Mouse (Mus musculus) kidney, postnatal 0 days (tissue): Measurements from ENCODE around the gene Ccdc162. TPM values are rescaled to one million over a fixed set of nuclear protein-coding genes. Genes with fewer than 3 reads are reported as not detected.

ENCODE experiments used
- ATAC-seq: fragments of 200-750 bp; cut with Nextera tagmentation; replicated peaks from 2 replicates; pipeline ENCODE4 v1.8.0; 2017; ENCODE audit warnings: low read depth, moderate number of reproducible peaks, moderate TSS enrichment, moderate library complexity; ENCODE audit not compliant: low FRiP score
- DNase-seq: peaks from one replicate; pipeline ENCODE4 v3.0.0-alpha.2; 2016; ENCODE audit warnings: low spot score
- H3K27ac ChIP-seq: fragments of 300-500 bp; sonication (generic); 2 replicates; pipeline ENCODE4 v1.5.1; 2014; ENCODE audit warnings: mild to moderate bottlenecking
- H3K27me3 ChIP-seq: fragments of 300-500 bp; sonication (generic); 2 replicates; pipeline ENCODE4 v1.6.1; 2014; ENCODE audit warnings: low read length, mixed read lengths; ENCODE audit not compliant: insufficient read depth
- H3K36me3 ChIP-seq: fragments of 300-500 bp; sonication (generic); 2 replicates; pipeline ENCODE4 v1.6.1; 2014; ENCODE audit warnings: low read length, mixed read lengths; ENCODE audit not compliant: insufficient read depth
- H3K4me1 ChIP-seq: fragments of 300-500 bp; sonication (generic); replicated peaks from 2 replicates; pipeline ENCODE4 v1.6.1; 2014; ENCODE audit warnings: antibody characterized with exemption, low read length, mixed read lengths; ENCODE audit not compliant: insufficient read depth
- H3K4me2 ChIP-seq: fragments of 300-500 bp; sonication (generic); 2 replicates; pipeline ENCODE4 v1.6.1; 2014; ENCODE audit warnings: mild to moderate bottlenecking, low read length, moderate library complexity, mixed read lengths
- H3K4me3 ChIP-seq: fragments of 300-500 bp; sonication (generic); replicated peaks from 2 replicates; pipeline ENCODE4 v1.5.1; 2014; ENCODE audit warnings: low read depth, low read length
- H3K9ac ChIP-seq: fragments of 300-500 bp; sonication (generic); 2 replicates; pipeline ENCODE4 v1.6.1; 2014; ENCODE audit warnings: low read depth, low read length
- H3K9me3 ChIP-seq: fragments of 300-500 bp; sonication (generic); replicated peaks from 2 replicates; pipeline ENCODE4 v1.6.1; 2016; ENCODE audit warnings: low read length, inconsistent platforms, mixed read lengths
- CTCF ChIP-seq: IDR thresholded peaks from 2 replicates; pipeline ENCODE4 v1.5.1; 2016; ENCODE audit warnings: antibody characterized with exemption, low read depth, mild to moderate bottlenecking, moderate library complexity
- WGBS: fragments of 180-500 bp; shearing (Covaris S2); extraction: QIAGEN DNeasy Blood & Tissue Kit; methylation state at CpG from one replicate; pipeline ENCODE4 v1.1.7; 2014; 5-methylcytosine and 5-hydroxymethylcytosine counted together
- polyA plus RNA-seq: library from polyadenylated mRNA; unstranded; fragments of >200 nt; fragmentation: Nextera tagmentation; extraction: Ambion mirVana; gene quantifications from 2 replicates; pipeline ENCODE4 v1.2.1, GENCODE M21; 2015

Ccdc162 gene
- polyA plus RNA-seq, 1 experiment from 2014 or later: 1.0 TPM

GRCm38 (mm10) chr10:41751867-41752480 lies 35.5 kb upstream of the Ccdc162 start:
- no peak for TF ChIP-seq CTCF
- Histone ChIP-seq H3K9ac (no peak overlapping the region), H3K27me3 (no peaks in the 10 kb centered on the region), H3K27ac (no peak overlapping the region), H3K4me1 (no peaks in the 10 kb centered on the region), H3K36me3 (no peaks in the 10 kb centered on the region), H3K9me3 (no peaks in the 10 kb centered on the region), H3K4me3 (no peak overlapping the region), H3K4me2 (no peak overlapping the region)
- no peak for ATAC-seq
- WGBS: 77% methylated on average over 14 of the region's 14 CpGs
- no peak for DNase-seq

DNA sequence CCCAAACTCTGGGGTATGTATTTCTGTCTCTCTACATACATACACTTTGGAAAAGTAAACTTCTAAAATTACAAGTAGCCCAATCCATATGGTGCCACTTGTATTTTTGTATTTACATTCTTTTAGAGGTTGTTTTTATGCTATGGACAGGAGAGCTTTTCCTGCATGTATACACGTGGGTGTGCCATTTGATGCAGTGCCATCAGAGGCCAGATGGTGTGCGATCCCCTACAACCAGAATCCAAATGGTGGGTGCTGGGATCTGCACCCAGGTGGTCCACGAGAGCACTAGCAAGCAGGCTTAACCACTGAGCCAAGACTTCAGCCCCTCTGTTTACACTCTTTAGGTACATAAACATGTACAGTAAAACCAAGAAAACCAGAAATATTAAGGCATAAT lies 32.9 kb upstream of the Ccdc162 start:
- H3K4me3 ChIP-seq: no peak overlapping the region
- no peak overlapping the region for H3K4me2 ChIP-seq
- ATAC-seq: no peak
- H3K36me3 ChIP-seq: no peaks in the 10 kb centered on the region
- no peaks in the 10 kb centered on the region for H3K27me3 ChIP-seq
- H3K9me3 ChIP-seq: no peaks in the 10 kb centered on the region
- H3K27ac ChIP-seq: no peak overlapping the region
- no peak for TF ChIP-seq CTCF
- no peak overlapping the region for H3K9ac ChIP-seq
- DNase-seq: no peak
- H3K4me1 ChIP-seq: no peaks in the 10 kb centered on the region
- 80% methylated on average over 3 of the region's 3 CpGs for WGBS

GRCm38 (mm10) chr10:41746554-41746953 lies 30.1 kb upstream of the Ccdc162 start:
- WGBS: 94% methylated on average over 5 of the region's 5 CpGs
- DNase-seq: no peak

DNA sequence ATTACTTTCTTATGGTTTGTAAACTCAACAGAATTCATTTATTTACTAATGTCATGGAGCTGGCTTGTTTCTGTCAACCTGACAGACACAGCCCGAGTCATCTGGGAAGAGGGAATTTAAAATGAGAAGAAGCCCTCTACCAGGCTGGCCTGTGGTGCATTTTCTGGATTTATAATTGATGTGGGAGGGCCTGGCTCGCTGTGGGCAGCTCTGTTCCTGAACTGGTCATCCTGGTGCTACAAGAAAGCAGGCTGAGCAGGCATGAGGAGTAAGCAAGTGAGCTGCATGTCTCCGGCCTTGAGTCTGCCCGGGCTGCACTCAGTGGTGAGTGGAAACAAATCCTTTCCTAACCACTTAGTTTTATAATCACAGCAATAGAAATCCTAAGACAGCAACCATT lies 27.6 kb upstream of the Ccdc162 start:
- Histone ChIP-seq H3K4me3 (no peak overlapping the region), H3K27me3 (no peaks in the 10 kb centered on the region), H3K9me3 (no peaks in the 10 kb centered on the region), H3K36me3 (0 out of 2 replicates have a peak, but pooled peaks cover 3% of the 10 kb centered on the region), H3K4me1 (no peaks in the 10 kb centered on the region), H3K4me2 (no peak overlapping the region), H3K27ac (no peak overlapping the region), H3K9ac (no peak overlapping the region)
- DNase-seq (no peak), ATAC-seq (no peak)
- 79% methylated on average over 4 of the region's 4 CpGs for WGBS
- no peak for TF ChIP-seq CTCF

More at GRCm38 (mm10) chr10:41746554-41746953, 30.1 kb upstream of the Ccdc162 start:
- no peaks in the 10 kb centered on the region for H3K9me3 ChIP-seq
- H3K9ac ChIP-seq: no peak overlapping the region
- TF ChIP-seq CTCF: no peak
- H3K4me3 ChIP-seq: no peak overlapping the region
- H3K4me2 ChIP-seq: no peak overlapping the region
- no peak for ATAC-seq
- 0 out of 2 replicates have a peak, but pooled peaks cover 3% of the 10 kb centered on the region for H3K36me3 ChIP-seq
- no peaks in the 10 kb centered on the region for H3K27me3 ChIP-seq
- no peak overlapping the region for H3K27ac ChIP-seq
- no peaks in the 10 kb centered on the region for H3K4me1 ChIP-seq

DNA sequence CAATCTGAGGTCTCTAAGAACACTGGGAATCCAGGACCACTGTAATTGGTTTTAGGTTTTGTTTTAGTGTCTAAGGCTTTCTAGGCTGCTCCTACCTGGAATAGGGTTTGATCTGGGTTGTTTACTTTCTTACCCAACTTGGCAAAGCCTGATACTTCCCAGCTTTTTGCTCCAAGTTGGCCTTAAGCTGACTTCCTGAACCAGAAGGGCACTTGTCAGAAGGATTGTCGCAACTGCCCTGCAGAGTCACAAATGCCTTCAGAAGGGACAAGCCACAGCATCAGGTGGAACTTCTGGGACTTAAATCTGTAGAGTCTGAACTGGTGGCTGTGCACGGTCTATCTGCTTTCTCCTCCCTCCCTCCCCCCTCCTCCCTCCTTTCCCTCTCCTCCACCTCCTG lies 23.8 kb upstream of the Ccdc162 start:
- Histone ChIP-seq H3K27me3 (no peaks in the 10 kb centered on the region), H3K9me3 (no peaks in the 10 kb centered on the region), H3K9ac (no peak overlapping the region), H3K27ac (no peak overlapping the region), H3K4me3 (no peak overlapping the region), H3K4me1 (no peaks in the 10 kb centered on the region), H3K4me2 (no peak overlapping the region), H3K36me3 (0 out of 2 replicates have a peak, but pooled peaks cover 3% of the 10 kb centered on the region)
- ATAC-seq (no peak), DNase-seq (no peak)
- TF ChIP-seq CTCF: no peak
- WGBS: 84% methylated on average over 2 of the region's 2 CpGs

DNA sequence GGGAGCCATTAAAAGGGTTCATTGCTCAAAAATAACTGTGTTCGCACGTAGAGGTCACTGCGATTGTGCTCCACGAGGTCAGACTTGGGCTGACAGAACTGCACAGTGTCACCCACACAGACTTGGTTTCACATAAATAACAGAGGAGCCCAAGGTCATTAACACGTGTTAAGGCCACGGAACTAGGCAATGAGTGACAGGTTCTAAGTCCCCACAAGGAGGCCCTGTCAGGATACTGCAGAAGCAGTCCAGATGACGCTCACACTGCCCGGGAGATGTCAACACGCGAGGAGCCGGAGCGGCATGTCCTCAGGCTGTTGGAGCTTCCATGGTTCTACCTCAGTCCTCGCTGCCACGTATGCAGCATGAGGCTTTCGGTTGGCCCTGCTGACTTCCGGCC lies 20.8 kb upstream of the Ccdc162 start:
- WGBS: 84% methylated on average over 16 of the region's 16 CpGs
- Histone ChIP-seq H3K4me3 (no peak overlapping the region), H3K36me3 (no peaks in the 10 kb centered on the region), H3K27ac (no peak overlapping the region), H3K9me3 (no peaks in the 10 kb centered on the region), H3K4me2 (no peak overlapping the region), H3K9ac (no peak overlapping the region), H3K27me3 (no peaks in the 10 kb centered on the region), H3K4me1 (no peaks in the 10 kb centered on the region)
- TF ChIP-seq CTCF: no peak
- ATAC-seq (no peak), DNase-seq (no peak)

DNA sequence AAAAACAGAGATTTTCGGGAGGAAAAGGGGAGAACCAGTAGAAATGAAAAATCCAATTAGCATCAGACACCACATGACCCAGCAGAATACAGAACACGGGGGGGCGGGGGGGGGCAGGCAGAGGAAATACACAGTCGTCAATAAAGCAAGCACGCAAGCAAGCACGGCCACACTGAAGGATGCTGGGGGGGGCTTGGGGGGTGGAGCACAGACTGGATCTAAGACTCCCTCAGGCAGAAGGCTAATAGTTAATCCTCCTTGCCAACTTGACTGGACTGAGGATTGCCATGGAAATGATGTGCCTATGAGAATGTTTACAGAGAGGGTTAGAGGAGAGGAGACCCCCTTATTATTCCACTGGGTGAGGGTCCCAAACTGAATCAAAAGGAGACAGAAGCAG lies 19.0 kb upstream of the Ccdc162 start:
- Histone ChIP-seq H3K4me1 (no peaks in the 10 kb centered on the region), H3K27me3 (no peaks in the 10 kb centered on the region), H3K4me2 (no peak overlapping the region), H3K9ac (no peak overlapping the region), H3K9me3 (no peaks in the 10 kb centered on the region), H3K4me3 (no peak overlapping the region), H3K36me3 (no peaks in the 10 kb centered on the region), H3K27ac (no peak overlapping the region)
- DNase-seq (no peak), ATAC-seq (no peak)
- no peak for TF ChIP-seq CTCF
- 77% methylated on average over 6 of the region's 6 CpGs for WGBS
